Mouse (Mus musculus) forebrain, embryonic 10.5 days (tissue): ENCODE measurements around the gene Kcna5. TPM values are rescaled to one million over a fixed set of nuclear protein-coding genes. Genes with fewer than 3 reads are reported as not detected.

Source experiments
- DNase-seq: peaks from one replicate; pipeline ENCODE4 v3.0.0-alpha.2; 2017; ENCODE audit warnings: low spot score; ENCODE audit errors: extremely low spot score
- H3K27ac ChIP-seq: fragments of 300-500 bp; sonication (generic); 2 replicates; pipeline ENCODE4 v1.5.1; 2016; ENCODE audit warnings: mild to moderate bottlenecking
- H3K27me3 ChIP-seq: fragments of 300-500 bp; sonication (generic); 2 replicates; pipeline ENCODE4 v1.6.1; 2016; ENCODE audit warnings: mild to moderate bottlenecking; ENCODE audit not compliant: poor library complexity, severe bottlenecking
- H3K36me3 ChIP-seq: fragments of 300-500 bp; sonication (generic); replicated peaks from 2 replicates; pipeline ENCODE4 v1.6.1; 2016; ENCODE audit warnings: mild to moderate bottlenecking, moderate library complexity
- H3K4me1 ChIP-seq: fragments of 300-500 bp; sonication (generic); 2 replicates; pipeline ENCODE4 v1.6.1; 2016
- H3K4me3 ChIP-seq: fragments of 300-500 bp; sonication (generic); 2 replicates; pipeline ENCODE4 v1.5.1; 2016; ENCODE audit warnings: mild to moderate bottlenecking, moderate library complexity
- H3K9me3 ChIP-seq: fragments of 300-500 bp; sonication (generic); 2 replicates; pipeline ENCODE4 v1.6.1; 2016; ENCODE audit warnings: mild to moderate bottlenecking, moderate library complexity
- WGBS: fragments of 180-500 bp; shearing (Covaris S2); methylation state at CpG from one replicate; pipeline ENCODE4 v1.1.7; 2016; 5-methylcytosine and 5-hydroxymethylcytosine counted together
- polyA plus RNA-seq: library from polyadenylated mRNA; unstranded; fragments of >200 nt; fragmentation: Nextera tagmentation; extraction: Ambion mirVana; gene quantifications from 2 replicates; pipeline ENCODE4 v1.2.1, GENCODE M21; 2016

The Kcna5 gene
- polyA plus RNA-seq, 1 experiment from 2014 or later, result 2.1 TPM

DNA sequence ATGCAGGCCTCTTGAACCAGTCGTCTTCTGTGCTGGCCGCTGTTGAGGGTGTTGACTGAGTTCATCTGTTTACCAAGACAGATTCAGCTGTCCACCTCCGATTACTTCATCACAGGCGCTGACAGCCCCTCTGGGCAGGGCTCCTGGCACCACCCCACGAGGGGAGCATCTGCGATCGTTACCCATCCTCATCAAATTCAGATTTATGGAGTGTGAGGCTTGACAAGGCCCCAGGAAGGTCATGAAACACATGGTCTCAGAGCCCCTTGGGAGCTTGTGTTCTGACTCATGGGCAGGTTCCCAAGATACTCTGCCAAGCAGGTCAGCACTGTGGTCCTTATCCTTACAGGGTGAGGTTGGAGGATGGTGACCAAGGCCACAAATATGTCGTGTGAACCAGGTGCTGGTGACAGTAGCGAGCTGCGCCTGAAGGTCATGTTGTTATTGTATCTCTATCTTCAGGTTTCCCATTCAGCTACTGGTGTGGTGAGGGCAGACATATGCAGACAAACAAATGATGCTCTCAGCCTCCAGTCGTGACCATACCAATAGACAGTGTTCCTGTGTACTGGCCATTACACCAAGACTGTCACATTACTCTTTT lies 51.8 kb downstream of the Kcna5 start:
- no peak for DNase-seq
- H3K27ac ChIP-seq, result no peak overlapping the region

More for the DNA sequence above, 51.8 kb downstream of the Kcna5 start:
- Histone ChIP-seq H3K4me1 (peaks cover 15% of the 10 kb centered on the region), H3K27me3 (peaks cover 20% of the 10 kb centered on the region), H3K36me3 (no peaks in the 10 kb centered on the region), H3K9me3 (no peaks in the 10 kb centered on the region), H3K4me3 (no peak overlapping the region)
- WGBS, result 87% methylated on average over 11 of the region's 11 CpGs

Other genes starting within 250 kb of the Kcna5 start
- 0.88 and 1.1 TPM in 2 replicates for gene Kcna1, start 111.0 kb upstream of the Kcna5 start, polyA plus RNA-seq
- 2.9 and 3.4 TPM in 2 replicates for gene Kcna6, start 205.3 kb upstream of the Kcna5 start, polyA plus RNA-seq